Mouse (Mus musculus) adrenal gland, adult 18-20 months (tissue): Measurements from ENCODE around the gene Zfp213. TPM values are rescaled to one million over a fixed set of nuclear protein-coding genes. Genes with fewer than 3 reads are reported as not detected.
A peak's percentile ranks its signal among the peaks of the same experiment; 100 is the strongest.
"Not testable (repeated sequence)": the region's sequence is repeated elsewhere in the genome, so short reads cannot be mapped to it uniquely, and the experiment has no call there.

ENCODE experiments used
- DNase-seq, 2 experiments: peaks; one replicate each; pipeline ENCODE4 v3.0.0; 2021 to 2022; ENCODE audit warnings: low spot score in 2 of 2
- long read RNA-seq, 2 experiments: library from polyadenylated mRNA; stranded (forward); transcript quantifications; one replicate each; pipeline ENCODE4 v2.0.0; 2021
- total RNA-seq, 2 experiments: library from RNA; stranded (reverse); gene quantifications; 1 replicate in 1 of 2; 2 replicates in 1 of 2; pipeline ENCODE4 v1.2.3; 2021

Zfp213 gene
- 10 to 100 TPM; 11.0 to 12.3 TPM for total RNA-seq
- long read RNA-seq, experiment 1, transcript Zfp213-201 (6 exons, 2,686 nt), result major isoform, 28 of 33 reads
- long read RNA-seq, experiment 1, partial matches to known transcripts, result 0 of 33 reads
- long read RNA-seq, experiment 1, other reads (novel, unspliced or antisense), result 5 of 33 reads
- long read RNA-seq, experiment 2, transcript Zfp213-201 (6 exons, 2,686 nt), result major isoform, 52 of 66 reads
- long read RNA-seq, experiment 2, partial matches to known transcripts, result 7 of 66 reads
- long read RNA-seq, experiment 2, other reads (novel, unspliced or antisense), result 7 of 66 reads

DNA sequence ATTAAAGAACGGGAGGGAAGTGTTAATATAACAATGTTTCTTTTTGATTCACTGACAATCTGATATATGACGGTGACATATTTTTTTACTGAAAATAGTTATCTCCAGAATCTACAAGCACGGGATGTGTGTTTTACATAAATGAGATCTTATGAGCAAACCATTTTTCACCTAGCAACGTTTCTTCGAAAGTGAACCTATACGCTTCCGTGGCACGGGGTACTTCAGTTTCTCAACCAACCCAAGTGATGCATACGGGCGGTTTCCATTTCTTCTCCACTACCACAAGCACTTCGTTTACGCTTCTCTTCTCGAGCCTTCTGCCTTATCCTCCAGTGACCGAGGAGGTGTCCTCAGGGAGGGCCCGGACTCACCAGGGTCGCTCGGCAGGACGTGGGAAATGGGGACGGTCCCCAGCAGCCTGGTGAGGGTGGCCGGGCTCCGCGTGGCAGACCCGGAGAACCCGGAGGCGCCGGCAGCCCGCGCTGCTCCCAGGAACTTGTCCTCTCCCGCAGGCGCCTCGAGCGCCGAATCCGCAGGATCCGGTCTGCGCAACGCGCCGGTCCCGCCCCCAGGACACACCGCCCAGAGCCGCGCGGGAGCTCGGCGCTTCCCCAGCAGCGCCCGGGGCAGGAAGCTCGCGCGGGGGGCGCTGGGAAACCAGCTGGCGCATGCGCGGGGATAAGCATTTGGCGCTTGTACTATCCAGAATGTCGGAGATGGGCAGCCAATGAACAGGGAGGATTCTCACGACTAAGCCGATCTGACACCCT lies at the start of gene Zfp213:
Gene Zfp213 (minus strand): TSS at position 644 of the 773 bp plus-strand sequence.
- DNase-seq, result peak; percentile 94 to 97

DNA sequence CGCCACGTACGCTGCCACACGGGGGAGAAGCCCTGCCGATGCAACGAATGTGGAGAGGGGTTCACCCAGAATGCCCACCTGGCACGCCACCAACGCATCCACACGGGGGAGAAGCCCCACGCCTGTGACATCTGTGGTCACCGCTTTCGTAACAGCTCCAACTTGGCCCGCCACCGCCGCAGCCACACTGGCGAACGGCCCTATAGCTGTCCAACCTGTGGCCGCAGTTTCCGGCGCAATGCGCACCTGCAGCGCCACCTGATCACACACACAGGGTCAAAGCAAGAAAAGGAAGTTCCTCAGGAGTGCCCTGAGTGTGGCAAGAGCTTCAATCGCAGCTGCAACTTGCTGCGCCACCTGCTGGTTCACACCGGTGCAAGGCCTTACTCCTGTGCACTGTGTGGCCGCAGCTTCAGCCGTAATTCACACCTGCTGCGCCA lies 46.3 kb upstream of the Zfp213 start:
- DNase-seq, result peak; percentile 39 to 59

DNA sequence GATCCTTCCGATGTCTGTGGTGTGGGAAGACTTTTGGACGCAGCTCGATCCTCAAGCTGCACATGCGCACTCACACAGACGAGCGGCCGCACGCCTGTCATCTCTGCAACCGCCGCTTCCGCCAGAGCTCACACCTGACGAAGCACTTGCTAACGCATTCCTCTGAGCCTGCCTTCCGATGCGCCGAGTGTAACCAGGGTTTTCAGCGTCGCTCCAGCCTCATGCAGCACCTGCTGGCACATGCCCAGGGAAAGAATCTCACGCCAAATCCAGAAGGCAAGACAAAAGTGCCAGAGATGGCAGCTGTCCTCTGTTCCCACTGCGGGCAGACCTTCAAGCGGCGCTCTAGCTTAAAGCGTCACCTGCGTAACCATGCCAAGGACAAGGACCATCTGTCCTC lies 45.6 kb upstream of the Zfp213 start:
- DNase-seq, result no peak

DNA sequence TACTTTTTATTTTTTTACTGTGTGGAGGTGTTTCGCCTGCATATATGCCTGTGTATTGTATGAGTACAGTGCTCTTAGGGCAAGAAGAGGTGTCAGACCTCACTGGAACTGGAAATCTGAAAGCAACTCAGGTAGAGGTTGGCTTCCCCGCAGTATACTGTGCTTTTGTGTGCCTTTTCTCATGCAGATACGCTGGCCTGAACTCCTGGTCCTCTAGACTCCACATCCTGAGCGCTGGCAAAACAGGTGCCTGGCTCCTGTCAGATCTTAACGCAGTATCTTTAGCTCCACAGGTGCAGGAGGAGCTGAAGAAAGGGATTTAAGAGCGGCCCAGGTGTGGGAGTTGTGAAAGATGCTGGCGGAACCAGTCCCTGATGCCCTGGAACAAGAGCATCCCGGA lies 41.2 kb upstream of the Zfp213 start:
- no peak for DNase-seq

DNA sequence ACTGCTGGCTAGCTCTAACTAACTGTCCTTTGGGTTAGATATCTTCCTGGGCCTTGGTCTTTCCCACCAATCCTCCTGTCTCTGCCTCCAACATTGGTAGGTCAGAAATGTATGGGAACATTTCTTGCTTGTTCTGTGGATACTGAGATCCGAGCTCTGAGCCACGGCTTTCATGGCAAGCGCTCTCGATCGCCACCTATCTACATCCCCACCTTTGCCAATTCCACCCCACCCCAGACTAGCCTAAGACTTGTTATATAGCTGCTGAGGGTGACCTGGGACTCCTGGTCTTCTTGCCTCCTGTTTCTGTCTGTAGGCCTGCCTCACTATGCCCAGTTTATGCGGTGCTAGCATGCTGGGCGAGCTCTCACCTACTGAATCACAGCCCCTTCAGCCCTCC lies 40.4 kb upstream of the Zfp213 start:
- no peak for DNase-seq

DNA sequence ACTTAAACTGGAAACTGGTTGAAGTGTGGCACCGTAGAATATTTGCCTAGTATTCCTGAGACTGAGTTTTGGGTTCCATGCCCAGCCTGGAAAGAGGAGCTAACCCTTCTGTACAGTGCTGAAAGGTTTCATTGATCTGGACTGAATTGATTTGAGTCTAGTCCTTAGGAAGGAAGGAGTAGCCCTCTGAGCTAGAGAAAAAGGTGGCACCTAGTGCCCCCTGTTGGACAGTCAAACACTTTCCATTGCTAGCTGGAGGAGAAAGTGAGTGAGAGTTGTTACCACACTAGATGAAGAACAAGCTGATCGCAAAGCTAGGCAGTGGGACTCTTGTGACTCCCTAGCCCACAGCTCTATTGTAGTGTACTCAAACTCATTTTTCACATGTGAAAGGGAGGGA lies 39.5 kb upstream of the Zfp213 start:
- no peak for DNase-seq

DNA sequence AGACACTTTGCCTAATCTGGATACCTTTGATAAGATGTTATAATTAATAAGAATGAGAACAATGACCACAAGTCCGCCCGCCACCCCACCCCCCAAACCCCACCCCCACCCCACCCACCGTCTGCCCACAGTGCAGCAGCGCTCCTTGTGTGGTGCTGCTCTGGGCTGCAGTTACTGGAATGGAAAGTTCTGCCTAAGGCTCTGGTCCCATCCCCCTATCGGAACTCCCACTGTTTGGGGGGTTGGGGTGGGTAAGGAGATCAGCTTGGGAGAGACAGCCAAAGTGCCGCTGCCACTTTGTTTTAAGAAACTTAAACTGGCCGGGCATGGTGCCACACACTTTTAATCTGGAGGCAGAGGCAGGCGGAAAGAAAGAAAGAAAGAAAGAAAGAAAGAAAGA lies 39.0 kb upstream of the Zfp213 start:
- no peak for DNase-seq

DNA sequence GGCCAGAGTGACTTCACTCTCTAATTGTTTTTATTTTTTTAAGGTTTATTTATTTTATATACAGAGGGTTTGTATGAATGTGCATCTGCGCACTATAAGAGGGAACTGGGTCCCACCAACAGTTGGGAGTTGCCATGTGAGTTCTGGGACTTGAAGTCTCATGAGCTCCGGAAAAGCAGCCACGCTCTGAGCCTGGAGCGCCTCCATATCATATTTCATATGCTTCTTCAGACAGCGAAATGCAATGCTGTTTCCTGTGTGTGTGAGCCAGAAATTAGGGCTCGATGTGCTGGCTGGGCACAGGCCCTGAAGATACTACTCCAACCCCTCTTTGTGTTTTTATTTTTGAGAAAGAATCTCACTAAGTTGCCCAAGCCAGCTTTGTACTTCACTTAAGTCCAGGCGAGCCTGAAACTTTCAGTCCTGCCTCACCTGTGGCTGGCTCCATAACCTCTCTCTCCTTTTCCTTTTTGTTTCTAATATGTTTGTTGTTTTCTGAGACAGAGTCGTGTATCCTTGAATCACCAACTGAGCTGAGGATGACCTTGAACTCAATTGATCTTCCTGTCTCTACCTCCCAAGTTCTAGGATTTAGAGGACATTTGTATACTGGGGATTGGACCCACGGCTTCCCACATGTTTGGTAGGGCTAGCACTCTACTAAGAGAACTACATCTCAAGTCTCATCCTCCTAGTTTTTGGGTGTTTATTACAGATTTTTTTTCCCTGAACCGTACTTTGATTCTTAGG lies 38.0 kb upstream of the Zfp213 start:
- DNase-seq, result no peak

DNA sequence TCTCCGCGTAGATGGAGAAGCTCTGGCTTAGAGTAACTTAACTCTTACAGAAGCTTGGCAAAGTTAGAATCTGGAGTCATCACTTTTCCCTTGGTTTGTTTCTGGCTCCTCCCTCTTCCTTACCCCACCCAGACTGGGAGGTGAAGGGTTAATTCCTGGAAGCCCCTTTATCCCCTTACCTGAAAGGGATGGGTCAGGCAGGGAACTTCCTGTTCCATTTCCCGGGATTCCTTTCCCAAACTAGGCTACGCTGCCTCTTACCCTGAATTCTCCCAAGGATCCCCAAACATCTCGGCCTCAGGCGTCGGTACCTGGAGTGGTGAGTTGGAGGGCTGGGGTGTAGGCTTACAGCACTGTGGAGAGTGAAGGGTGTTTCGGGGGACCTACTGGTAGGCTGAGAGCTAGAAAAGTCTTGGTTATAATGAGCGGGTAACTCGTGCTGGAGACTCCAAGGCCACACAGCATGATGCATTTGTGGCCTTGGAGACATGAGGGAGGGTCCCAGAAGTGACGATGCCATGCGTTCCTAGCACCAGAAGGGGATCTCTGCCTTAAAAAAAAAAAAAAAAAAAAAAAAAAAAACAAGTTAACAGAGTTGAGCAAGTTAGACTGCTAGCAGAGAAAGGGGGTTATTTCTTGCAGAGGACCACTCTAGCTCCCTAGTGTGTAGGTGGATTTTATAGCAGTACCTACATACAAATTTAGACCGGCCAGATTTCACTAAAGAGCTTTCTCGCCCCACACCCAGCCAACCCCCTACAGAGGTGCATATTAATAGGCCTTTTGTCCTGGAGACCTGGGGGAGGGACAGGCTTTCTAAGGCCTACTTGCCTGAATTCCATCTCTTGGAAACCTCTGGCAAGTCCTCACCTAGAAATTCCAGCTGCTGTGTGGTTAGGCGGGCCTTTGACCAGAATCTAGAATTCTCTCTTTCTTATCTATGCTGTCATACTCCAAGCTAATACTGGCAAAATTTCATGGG lies 36.9 kb upstream of the Zfp213 start, which contains the start of gene Zscan10:
Gene Zscan10 (plus strand): TSS at position 216 of the 982 bp plus-strand sequence.
- DNase-seq, result no peak

DNA sequence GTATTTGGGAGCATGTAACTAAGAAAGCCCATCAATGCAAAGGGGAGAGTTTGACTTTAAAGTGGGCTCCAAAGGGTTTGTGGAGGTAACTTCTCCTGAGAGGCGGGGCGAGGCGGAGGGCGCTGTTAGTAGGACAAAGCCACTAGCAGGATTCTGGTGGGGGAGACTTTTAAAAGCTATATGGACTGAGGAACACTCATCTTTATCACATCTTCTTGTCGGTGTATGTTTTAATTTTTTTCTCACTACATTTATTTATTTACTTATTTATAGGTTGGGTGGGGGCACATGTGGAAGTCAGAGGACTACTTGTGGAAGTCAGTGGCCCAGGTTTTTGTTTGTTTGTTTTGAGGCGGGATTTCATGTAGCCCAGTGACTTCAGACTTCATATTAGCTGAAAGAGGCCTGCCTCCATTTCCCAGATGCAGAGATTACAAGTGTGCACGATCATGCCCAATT lies 35.6 kb upstream of the Zfp213 start:
- DNase-seq, result no peak

DNA sequence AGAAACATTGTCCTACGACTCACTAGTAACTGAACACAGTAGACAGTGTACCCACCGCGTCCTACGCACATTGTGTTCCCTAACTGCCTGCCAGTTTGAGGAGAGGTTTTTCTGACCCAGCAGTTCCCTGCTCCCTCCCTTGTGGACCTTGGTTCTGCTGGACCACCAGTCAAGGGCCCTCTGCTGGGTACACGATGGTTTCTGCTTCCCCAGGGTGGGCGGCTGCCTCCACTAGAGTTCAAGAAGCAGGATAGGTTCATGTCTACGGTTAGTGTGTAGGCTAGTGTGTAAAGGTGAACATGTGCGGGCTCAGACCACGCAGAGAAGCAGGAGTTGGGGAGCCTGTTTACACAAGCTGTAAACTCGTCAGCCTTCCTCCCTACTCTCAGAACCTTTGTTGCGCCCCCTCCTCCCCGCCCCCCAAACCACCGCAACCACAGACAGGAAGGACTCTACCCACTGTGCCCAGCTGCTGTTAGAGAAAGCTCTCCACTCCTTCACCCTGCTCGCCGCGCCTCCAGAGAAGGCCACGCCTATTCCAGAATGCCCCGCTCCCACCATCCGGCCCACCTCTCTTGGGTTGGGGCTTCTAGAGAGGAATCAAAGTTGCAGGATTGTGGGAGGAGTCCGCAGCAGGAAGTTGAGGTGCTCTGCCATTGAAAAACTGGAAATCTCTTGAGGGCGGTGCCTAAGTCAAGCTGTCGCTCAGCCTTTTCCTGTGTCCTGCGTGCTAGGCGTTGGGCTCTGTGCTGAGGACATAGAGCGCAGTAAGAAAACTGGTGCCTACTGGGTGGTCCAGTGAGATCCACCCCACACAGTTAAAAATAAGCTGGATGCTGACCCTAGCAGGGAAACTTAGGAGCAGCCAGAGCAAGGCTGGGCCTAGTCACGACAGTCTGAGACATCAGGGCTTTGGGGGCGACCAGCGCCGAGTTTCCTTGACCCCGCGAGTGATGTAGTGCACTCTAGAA lies 34.8 kb upstream of the Zfp213 start, which contains the start of gene Zfp13:
Gene Zfp13 (minus strand): TSS at position 906 of the 971 bp plus-strand sequence.
- DNase-seq, result peak; percentile 73 to 74

DNA sequence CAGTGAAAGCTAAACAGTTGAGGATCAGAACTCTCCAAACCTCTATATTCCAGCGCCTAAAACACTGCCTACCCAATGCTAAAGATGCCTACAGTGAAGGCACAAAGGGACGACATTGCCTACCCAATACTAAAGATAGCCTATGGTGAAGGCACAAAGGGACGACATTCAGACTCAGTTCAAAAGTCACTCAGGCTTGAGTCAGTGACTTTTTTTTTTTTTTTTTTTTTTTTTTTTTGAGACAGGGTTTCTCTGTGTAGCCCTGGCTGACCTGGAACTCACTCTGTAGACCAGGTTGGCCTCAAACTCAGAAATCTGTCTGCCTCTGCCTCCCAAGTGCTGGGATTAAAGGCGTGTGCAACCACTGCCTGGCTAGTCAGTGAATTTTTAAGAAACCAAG lies 31.1 kb upstream of the Zfp213 start:
- DNase-seq, result not testable (repeated sequence)

DNA sequence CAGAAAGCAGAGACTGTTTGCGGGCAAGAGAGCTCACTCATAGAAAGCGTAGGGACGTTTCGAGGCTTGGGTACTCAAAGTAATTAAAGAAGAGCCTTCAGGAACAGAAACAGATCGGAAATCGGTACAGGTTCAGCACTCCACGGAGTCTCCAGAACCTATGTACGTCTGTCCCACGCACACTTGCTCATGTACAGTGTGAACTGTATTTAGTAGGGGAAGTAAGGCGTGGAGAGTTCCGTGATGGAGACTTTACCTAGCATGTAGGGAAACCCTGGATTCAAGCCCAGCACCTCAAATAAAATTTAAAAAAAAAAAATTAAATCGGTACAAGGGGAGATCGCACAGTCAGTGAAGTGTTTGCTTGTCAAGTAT lies 28.9 kb upstream of the Zfp213 start:
- DNase-seq, result no peak

DNA sequence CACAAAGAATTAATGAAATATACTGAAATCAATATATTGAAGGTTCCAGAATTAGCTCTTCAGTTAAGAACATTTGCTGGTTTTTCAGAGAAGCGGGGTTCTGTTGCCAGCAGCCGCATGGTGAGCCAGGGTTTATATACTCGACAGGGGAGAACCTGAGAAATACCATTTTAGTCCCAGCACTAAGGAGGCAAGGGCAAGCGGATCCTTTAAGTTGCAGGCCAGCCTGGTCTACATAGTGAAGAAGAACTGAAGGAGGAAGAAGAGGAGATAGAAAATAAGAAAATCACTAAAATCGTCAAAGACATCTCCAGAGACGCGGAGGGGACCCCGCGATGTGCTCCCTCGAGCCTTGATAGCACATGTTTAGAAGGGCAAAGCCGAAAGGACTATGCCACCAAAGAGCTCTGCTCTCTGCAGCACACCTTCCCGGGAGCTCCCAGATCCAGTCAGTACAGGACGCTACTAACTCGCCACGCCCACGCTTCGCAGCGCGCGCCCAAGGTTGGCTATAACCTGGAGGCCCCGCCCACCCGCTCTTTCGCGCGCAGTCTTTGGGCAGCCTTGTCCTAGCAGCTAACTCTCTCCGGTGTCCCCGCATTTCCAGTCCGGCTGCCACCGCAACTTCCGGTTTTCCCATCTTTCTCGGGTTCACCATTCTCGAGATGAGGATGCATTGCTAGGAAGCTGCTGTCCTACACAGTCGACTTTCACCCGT lies 28.3 kb upstream of the Zfp213 start:
- peak; percentile 88 to 90 for DNase-seq

DNA sequence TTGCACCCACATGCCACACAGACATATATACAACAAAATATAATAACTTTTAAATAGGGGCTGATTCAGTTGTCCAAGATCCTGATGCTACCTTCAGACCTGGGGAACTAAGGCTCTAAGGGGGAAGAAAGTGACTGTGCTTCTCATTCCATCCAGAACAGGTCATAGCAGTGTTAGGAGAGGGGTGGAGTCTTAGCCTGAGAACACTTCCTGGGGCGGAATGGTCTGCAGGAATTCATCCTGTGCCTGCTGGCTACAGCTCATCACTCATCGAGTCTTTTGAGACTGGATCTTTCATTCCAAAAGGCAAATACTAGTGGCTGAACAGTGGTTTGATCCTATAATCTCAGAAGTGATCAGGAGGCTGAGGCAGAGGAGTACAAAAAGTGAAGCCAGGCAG lies 23.2 kb upstream of the Zfp213 start:
- DNase-seq, result no peak

DNA sequence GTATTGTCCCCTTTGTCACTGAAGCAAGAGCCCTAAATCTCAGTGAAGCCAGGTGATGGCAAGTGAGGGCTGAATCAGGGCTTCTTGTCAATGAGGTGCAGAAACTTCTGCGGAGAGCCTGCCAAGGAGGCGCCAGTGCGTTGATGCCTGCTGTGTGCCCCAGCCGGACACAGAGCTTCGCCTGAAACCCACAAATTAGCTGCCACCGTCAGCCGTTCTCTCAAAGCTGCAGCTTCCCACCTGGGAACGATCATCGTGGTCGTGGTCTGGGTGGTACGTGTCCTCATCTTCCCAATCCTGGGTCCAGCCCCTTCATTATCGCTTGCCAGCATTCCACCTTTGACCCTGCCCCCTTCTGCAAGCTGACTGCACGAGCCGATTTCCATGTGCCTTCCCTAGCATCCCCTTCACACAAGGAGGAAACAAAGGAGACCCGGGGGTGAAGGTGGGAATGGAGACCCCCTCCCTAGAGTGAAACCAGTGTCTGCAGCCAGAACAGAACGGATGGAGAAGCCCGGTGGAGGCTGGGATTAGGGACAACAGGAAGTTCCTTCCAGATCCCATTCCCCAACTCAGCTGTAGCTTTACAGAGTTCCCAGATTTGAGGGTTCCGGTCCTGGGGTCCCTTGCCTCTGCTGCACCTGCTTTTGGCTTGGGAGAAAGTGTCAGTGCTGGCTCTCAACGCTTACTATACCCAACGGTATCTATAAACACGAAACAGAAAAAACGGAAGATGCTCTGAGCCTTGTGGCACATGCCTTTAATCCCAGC lies 21.9 kb upstream of the Zfp213 start:
- DNase-seq, result peak in 1 of 2 experiments; percentile 20

DNA sequence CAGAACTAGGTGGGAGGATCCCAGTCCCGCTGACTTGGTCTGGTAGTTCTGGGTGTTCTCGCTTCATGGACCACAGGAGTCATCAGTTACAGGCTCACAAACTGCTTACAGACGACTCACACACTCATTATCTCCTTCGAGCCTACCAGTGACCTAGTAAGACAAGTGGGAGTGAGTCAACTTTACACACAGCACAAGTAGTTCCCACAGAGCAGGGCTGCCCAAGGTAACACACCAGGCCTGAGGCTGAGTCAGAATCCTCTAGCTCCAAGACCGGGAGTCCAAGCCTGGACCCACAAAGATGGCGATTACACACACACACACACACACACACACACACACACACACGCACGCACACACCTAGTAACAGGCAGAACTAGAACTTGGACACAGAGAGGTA lies 20.7 kb upstream of the Zfp213 start:
- no peak for DNase-seq
